11 mouse cellular contexts compared by ENCODE assay signal in genomic region chr5:116571232-116571861, GRCm38 (mm10). TPM values are rescaled to one million over a fixed set of nuclear protein-coding genes. Genes with fewer than 3 reads are reported as not detected.
DNase-seq lines count a peak whose midpoint lies in the region; ATAC-seq and TF ChIP-seq lines count a peak whose summit lies in the region.
"Had no signal": no experiment of that assay in that cellular context is flagged by ENCODE, and none has a peak within 500 bp of the region (broad histone marks: within the 10 kb centered on the region; RNA-seq: fewer than 3 reads in every experiment).

No protein-coding gene starts in this region.

- peak overlapping the region; percentile 33; the same call in 1 of the 2 replicates for H3K4me3 ChIP-seq in G1E (ENCODE audit: low read depth, low read length)
- H3K4me3 ChIP-seq in forebrain, embryonic 16.5 days (replicated peaks; ENCODE audit: low read length), result no peak overlapping the region
- no peak overlapping the region for H3K4me3 ChIP-seq in midbrain, embryonic 12.5 days
- H3K4me3 ChIP-seq in heart, embryonic 12.5 days, result no peak overlapping the region
- H3K4me3 ChIP-seq in kidney, embryonic 14.5 days (ENCODE audit: low read length), result no peak overlapping the region

- no peaks in the 10 kb centered on the region for H3K27me3 ChIP-seq in G1E (ENCODE audit: insufficient read depth, low read length)
- no peaks in the 10 kb centered on the region for H3K27me3 ChIP-seq in forebrain, embryonic 16.5 days (replicated peaks; ENCODE audit: control insufficient read depth, insufficient read depth, low read length)
- no peaks in the 10 kb centered on the region for H3K27me3 ChIP-seq in midbrain, embryonic 12.5 days
- H3K27me3 ChIP-seq in heart, embryonic 12.5 days (replicated peaks), result peaks cover 10% of the 10 kb centered on the region; the same call in 1 of the 2 replicates
- 0 out of 2 replicates have a peak, but pooled peaks cover 4% of the 10 kb centered on the region for H3K27me3 ChIP-seq in kidney, embryonic 14.5 days (ENCODE audit: control insufficient read depth, insufficient read depth, low read length)

- ATAC-seq in G1E (ENCODE audit: extremely low read depth, insufficient number of reproducible peaks, low FRiP score, poor library complexity, severe bottlenecking), result no peak
- peak; percentile 32; the same call in 1 of the 2 replicates for ATAC-seq in forebrain, embryonic 16.5 days
- ATAC-seq in midbrain, embryonic 12.5 days (ENCODE audit: low FRiP score, low read depth), result peak; percentile 55
- ATAC-seq in heart, embryonic 12.5 days (ENCODE audit: insufficient number of reproducible peaks, low FRiP score), result no peak
- ATAC-seq in kidney, embryonic 14.5 days (ENCODE audit: low FRiP score, low TSS enrichment), result no peak

- WGBS in forebrain, embryonic 16.5 days, result 17% methylated on average over 22 of the region's 22 CpGs
- 15% methylated on average over 22 of the region's 22 CpGs for WGBS in midbrain, embryonic 12.5 days
- 11% methylated on average over 22 of the region's 22 CpGs for whole genome bisulfite sequencing in heart, embryonic 12.5 days
- WGBS in kidney, embryonic 14.5 days, result 7% methylated on average over 22 of the region's 22 CpGs

- peaks cover 83% of the 10 kb centered on the region for H3K9me3 ChIP-seq in G1E (replicated peaks)
- H3K9me3 ChIP-seq in forebrain, embryonic 16.5 days (ENCODE audit: control insufficient read depth, low read length), result no peaks in the 10 kb centered on the region
- H3K9me3 ChIP-seq in midbrain, embryonic 12.5 days, result no peaks in the 10 kb centered on the region
- no peaks in the 10 kb centered on the region for H3K9me3 ChIP-seq in heart, embryonic 12.5 days (replicated peaks)
- H3K9me3 ChIP-seq in kidney, embryonic 14.5 days (ENCODE audit: control insufficient read depth, low read length), result no peaks in the 10 kb centered on the region

- H3K4me2 ChIP-seq in forebrain, embryonic 16.5 days (ENCODE audit: low read length), result peak overlapping the region; percentile 9
- H3K4me2 ChIP-seq in midbrain, embryonic 12.5 days (replicated peaks), result peak overlapping the region; percentile 25
- no peak overlapping the region for H3K4me2 ChIP-seq in heart, embryonic 12.5 days
- H3K4me2 ChIP-seq in kidney, embryonic 14.5 days (replicated peaks; ENCODE audit: low read depth, low read length), result no peak overlapping the region

- no peaks in the 10 kb centered on the region for H3K4me1 ChIP-seq in G1E (ENCODE audit: insufficient read depth, low read depth, low read length)
- H3K4me1 ChIP-seq in forebrain, embryonic 16.5 days (replicated peaks; ENCODE audit: control insufficient read depth, insufficient read depth, low read length), result peaks cover 66% of the 10 kb centered on the region
- H3K4me1 ChIP-seq in midbrain, embryonic 12.5 days, result peaks cover 64% of the 10 kb centered on the region
- H3K4me1 ChIP-seq in heart, embryonic 12.5 days (replicated peaks), result no peaks in the 10 kb centered on the region
- no peaks in the 10 kb centered on the region for H3K4me1 ChIP-seq in kidney, embryonic 14.5 days (ENCODE audit: control insufficient read depth, insufficient read depth, low read length)

- TF ChIP-seq CTCF in G1E (IDR thresholded peaks at IDR 0.05; ENCODE audit: low read depth, low read length), result no peak

- DNase-seq in G1E (ENCODE audit: low spot score), result no peak
- peak; percentile 91 to 96 for DNase-seq in cerebellum, postnatal 10 days
- no peak for DNase-seq in gastrocnemius, adult 18-20 months (ENCODE audit: low spot score)
- DNase-seq in ovary, postnatal 14 days (ENCODE audit: low spot score), result no peak
- DNase-seq: gastrocnemius, postnatal 14 days; kidney, adult 11 months; lung, postnatal 14 days had no signal

- H3K9ac ChIP-seq in forebrain, embryonic 16.5 days (replicated peaks; ENCODE audit: low read depth, low read length), result peak overlapping the region; percentile 9; the same call in 1 of the 2 replicates
- H3K9ac ChIP-seq in midbrain, embryonic 12.5 days (replicated peaks), result 0 out of 2 replicates have a peak overlapping the region, but pooled peaks have one; percentile 20
- H3K9ac ChIP-seq in heart, embryonic 12.5 days, result no peak overlapping the region
- H3K9ac ChIP-seq in kidney, embryonic 14.5 days (ENCODE audit: low read depth, low read length), result no peak overlapping the region

- no peaks in the 10 kb centered on the region for H3K36me3 ChIP-seq in G1E (replicated peaks)
- H3K36me3 ChIP-seq in forebrain, embryonic 16.5 days (ENCODE audit: control insufficient read depth, insufficient read depth), result no peaks in the 10 kb centered on the region
- peaks cover 4% of the 10 kb centered on the region; the same call in 1 of the 2 replicates for H3K36me3 ChIP-seq in midbrain, embryonic 12.5 days
- H3K36me3 ChIP-seq in heart, embryonic 12.5 days, result no peaks in the 10 kb centered on the region
- no peaks in the 10 kb centered on the region for H3K36me3 ChIP-seq in kidney, embryonic 14.5 days (ENCODE audit: control insufficient read depth, insufficient read depth, low read length)

- peak overlapping the region; percentile 50; the same call in 1 of the 2 replicates for H3K27ac ChIP-seq in forebrain, embryonic 16.5 days (ENCODE audit: low read length)
- peak overlapping the region; percentile 77 for H3K27ac ChIP-seq in midbrain, embryonic 12.5 days (replicated peaks)
- H3K27ac ChIP-seq in heart, embryonic 12.5 days (ENCODE audit: poor library complexity, severe bottlenecking), result no peak overlapping the region
- H3K27ac ChIP-seq in kidney, embryonic 14.5 days (ENCODE audit: low read depth, low read length), result no peak overlapping the region

RNA-seq across cellular contexts. Expression of gene Srrm4, which starts 20.3 kb away (rescaled TPM):
- total RNA-seq in G1E (2014; fragmentation: Nextera tagmentation) (not detected in 2 replicates), G1E (2017) (0.11 and 0.70 TPM in 2 replicates)
- not detected in 2 replicates for polyA plus RNA-seq in G1E (2012)
- polyA plus RNA-seq in forebrain, embryonic 16.5 days (2015; fragmentation: Nextera tagmentation; extraction: Ambion mirVana), result 32.4 and 33.9 TPM in 2 replicates
- polyA plus RNA-seq in midbrain, embryonic 12.5 days (2016; fragmentation: Nextera tagmentation; extraction: Ambion mirVana), result 21.8 and 24.0 TPM in 2 replicates
- 1.7 and 2.4 TPM in 2 replicates for polyA plus RNA-seq in heart, embryonic 12.5 days (2016; fragmentation: Nextera tagmentation; extraction: Ambion mirVana)
- total RNA-seq in gastrocnemius, adult 18-20 months (2021), result under 1 TPM; 0.05 to 0.21 TPM
- polyA plus RNA-seq in kidney, embryonic 14.5 days (2014; fragmentation: Nextera tagmentation; extraction: Ambion mirVana), result 0.10 and 0.32 TPM in 2 replicates

Comparison
In these comparisons a context has a peak if more than half of its experiments do, and no peak if none do; other contexts are left out.
1. ATAC-seq: peak in forebrain, embryonic 16.5 days (single experiment) and midbrain, embryonic 12.5 days (single experiment); none in G1E (single experiment), heart, embryonic 12.5 days (single experiment) and kidney, embryonic 14.5 days (single experiment).
2. DNase-seq: peak in cerebellum, postnatal 10 days (2 of 2); none in G1E (single experiment), gastrocnemius, adult 18-20 months (single experiment) and ovary, postnatal 14 days (single experiment).
3. H3K27ac ChIP-seq: peak in forebrain, embryonic 16.5 days (single experiment) and midbrain, embryonic 12.5 days (single experiment); none in heart, embryonic 12.5 days (single experiment) and kidney, embryonic 14.5 days (single experiment).
4. H3K4me2 ChIP-seq: peak in forebrain, embryonic 16.5 days (single experiment) and midbrain, embryonic 12.5 days (single experiment); none in heart, embryonic 12.5 days (single experiment) and kidney, embryonic 14.5 days (single experiment).
5. H3K9ac ChIP-seq: peak in forebrain, embryonic 16.5 days (single experiment) and midbrain, embryonic 12.5 days (single experiment); none in heart, embryonic 12.5 days (single experiment) and kidney, embryonic 14.5 days (single experiment).